Mouse (Mus musculus): Measurements from ENCODE around the gene Rexo4.

- TF ChIP-seq CTCF (IDR thresholded peaks at IDR 0.05; ENCODE audit: control insufficient read depth, insufficient read depth, low read length) (peak; percentile 20; the same call in 1 of the 2 replicates), POLR2A (IDR thresholded peaks at IDR 0.05; ENCODE audit: borderline replicate concordance, control insufficient read depth, low read depth, low read length) (no peak)
These were observed 3.4 kb downstream of the Rexo4 start for GRCm38 (mm10) chr2:26960756-26961155.
